Mouse (Mus musculus) cerebellum, postnatal 10 days (tissue): ENCODE data around the gene Thap3.
"Not testable (repeated sequence)": the region's sequence is repeated elsewhere in the genome, so short reads cannot be mapped to it uniquely, and the experiment has no call there.

Experiments used
- DNase-seq, 2 experiments: peaks; one replicate each; pipeline ENCODE4 v3.0.0; 2021; ENCODE audit warnings: mixed read lengths in 2 of 2

Gene Thap3

GRCm38 (mm10) chr4:151988342-151989109 lies at the start of gene Thap3:
Gene Thap3, minus strand, starts transcription at chr4:151988997.
- DNase-seq, result peak; percentile 91 to 92

DNA sequence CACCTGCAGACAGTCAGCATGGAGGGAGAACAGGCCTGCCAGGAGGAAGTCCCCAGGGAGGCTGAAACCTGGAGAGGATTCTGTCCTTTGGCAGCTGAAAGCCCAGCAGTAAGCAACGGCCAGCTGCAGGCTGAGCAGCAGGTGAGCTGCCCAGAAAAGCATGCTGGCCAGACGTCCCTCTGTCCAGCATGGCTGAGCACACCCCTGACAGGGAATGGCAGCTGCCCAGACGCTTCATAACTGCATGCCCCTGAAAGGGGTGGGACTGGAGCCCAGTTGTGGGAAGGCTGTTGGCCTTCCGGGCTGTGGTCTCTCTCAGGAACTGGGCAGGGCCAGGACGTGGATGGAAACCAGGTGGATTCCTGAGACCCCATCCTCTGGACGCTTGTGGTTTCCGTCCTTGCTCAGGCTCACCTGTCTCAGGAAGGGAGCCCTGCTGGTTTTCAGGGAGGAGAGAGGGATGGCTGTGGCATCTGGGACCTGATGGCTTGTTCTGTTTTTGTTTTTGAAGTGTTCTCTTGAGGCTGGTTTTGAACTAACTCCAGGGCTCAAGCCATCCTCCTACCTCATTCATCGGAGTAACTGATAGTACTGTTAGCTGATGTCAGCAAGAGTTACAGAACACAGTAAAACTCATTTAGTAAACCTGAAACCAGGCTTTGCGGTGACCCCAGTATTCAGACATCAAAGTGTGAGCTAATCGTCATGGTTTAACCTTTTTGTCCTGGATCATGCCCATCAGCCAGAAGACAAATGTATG lies 49.6 kb upstream of the Thap3 start, which contains the start of gene Tas1r1:
Gene Tas1r1, minus strand, starts transcription at position 344 of the 760 bp plus-strand sequence.
- peak; percentile 44 to 51 for DNase-seq

DNA sequence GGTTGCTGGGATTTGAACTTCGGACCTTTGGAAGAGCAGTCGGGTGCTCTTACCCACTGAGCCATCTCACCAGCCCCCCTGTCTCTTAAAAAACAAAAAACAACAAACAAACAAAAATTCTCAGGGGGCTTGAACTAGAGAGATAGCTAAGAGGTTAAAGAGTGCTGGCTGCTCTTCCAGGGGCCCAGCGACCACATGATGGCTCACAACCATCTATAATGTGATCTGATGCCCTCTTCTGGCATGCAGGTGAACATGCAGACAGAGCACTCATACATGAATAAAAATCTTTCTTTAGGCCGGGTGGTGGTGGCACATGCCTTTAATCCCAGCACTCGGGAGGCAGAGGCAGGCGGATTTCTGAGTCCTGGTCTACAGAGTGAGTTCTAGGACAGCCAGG lies 47.7 kb upstream of the Thap3 start:
- not testable (repeated sequence) for DNase-seq

GRCm38 (mm10) chr4:152032922-152033321 lies 44.1 kb upstream of the Thap3 start:
- DNase-seq, result no peak

DNA sequence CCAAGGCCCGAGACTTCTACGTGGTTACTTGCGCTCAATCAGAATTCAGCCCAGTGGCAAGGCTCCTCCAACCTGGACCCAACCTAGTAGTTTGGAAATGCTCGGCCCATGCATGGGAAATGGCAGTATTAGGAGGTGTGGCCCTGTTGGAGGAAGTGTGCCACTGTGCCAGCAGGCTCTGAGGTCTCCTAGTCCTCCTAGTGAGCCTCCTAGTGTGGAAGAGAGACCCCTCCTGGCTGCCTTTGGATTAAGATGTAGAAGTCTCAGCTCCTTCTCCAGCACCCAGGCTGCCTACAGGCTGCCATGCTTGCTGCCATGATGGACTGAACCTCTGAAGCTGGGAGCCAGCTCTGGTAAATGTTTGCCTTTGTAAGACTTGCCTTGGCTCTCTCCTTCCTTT lies 41.2 kb upstream of the Thap3 start:
- peak in 1 of 2 experiments; percentile 12 for DNase-seq

DNA sequence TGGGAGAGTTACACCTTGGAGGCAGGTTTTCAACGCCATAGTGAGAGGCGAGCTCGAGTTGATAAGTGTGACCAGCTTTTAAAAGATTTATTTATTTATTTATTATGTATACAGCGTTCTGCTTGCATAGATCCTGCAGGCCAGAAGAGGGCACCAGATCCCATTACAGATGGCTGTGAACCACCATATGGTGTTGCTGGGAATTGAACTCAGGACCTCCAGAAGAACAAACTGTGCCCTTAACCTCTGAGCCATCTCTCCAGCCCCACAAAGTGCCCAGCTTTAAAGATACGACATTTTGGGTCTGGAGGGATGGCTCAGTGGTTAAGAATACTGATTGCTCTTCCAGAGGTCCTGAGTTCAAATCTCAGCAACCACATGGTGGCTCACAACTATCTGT lies 40.3 kb upstream of the Thap3 start:
- DNase-seq, result peak; percentile 40 to 45

DNA sequence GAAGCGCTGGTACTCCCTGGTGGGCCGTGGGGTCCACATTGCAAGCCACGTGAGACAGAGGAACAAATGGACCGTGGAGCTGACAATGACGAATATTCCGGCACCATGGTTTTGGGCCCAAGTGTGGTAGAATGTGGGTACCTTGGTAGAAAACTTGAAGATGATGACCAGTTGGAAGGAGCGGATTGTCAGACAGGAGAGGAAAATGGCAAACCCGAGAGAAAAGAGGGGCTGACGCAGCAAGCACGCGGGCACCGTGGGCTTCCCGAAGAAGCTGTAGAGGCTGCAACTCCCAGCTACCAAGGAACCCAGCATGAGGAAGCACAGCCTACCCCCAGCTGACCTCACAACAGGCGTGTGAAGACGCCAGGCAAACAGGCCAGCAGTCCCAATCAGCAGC lies 39.7 kb upstream of the Thap3 start:
- no peak for DNase-seq

GRCm38 (mm10) chr4:152027524-152027923 lies 38.7 kb upstream of the Thap3 start, which contains the start of gene Zbtb48:
Gene Zbtb48, minus strand, starts transcription at chr4:152027671.
- DNase-seq, result peak; percentile 96 to 98

DNA sequence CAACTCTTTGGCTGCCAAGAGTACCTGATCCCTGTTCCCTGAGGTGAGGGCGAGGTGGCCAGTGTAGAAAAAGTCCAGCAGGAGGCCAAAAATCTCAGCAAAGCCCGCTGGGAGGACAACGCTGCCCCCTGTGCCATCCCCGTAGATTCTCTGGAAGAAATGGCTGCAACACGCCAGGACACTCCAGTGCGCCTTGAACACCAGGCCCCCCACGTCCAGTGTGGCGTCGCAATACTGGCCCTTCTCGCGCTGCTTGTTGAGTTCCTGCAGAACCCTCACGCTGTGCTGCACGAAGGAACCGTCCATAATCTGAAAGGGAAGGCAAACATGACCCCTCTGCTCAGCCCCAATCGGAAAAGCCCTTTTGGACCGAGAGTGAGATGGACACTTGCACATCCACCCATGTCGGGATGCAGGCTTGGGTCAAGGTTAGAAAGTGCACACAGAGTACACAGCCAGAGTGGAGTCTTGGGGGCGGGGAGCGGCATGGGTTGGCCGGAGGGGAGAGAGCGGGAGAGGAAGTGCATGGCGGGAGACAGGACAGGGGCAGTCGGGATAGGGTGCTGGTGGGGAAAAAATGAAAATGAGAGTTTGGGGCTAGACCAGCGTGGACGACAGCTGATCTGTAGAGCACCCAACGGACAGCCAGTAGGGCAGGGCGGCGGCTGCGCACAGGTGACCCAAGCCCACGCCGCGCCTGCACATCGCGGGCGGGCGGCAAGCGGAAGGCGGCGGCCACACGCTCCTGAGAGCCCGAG lies 38.1 kb upstream of the Thap3 start:
- DNase-seq, result no peak

DNA sequence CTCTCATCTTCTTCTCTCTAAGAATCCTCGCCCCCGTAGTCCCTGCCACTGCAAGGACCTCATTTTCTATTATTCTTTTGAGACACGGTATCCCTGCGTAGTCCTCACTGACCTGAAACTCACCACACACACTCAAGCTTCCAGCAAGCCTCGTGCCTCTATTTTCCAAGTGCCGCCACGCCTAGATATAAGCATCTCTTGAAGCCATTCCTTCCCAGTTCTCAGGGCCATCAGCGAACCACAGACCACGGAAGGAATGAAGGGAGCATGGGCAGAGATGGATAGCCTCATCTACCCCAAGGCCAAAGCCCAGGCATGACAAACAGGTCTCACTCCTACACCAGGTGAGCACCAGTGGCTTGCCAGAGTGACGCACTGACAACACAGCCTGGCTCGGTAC lies 35.7 kb upstream of the Thap3 start:
- no peak for DNase-seq

DNA sequence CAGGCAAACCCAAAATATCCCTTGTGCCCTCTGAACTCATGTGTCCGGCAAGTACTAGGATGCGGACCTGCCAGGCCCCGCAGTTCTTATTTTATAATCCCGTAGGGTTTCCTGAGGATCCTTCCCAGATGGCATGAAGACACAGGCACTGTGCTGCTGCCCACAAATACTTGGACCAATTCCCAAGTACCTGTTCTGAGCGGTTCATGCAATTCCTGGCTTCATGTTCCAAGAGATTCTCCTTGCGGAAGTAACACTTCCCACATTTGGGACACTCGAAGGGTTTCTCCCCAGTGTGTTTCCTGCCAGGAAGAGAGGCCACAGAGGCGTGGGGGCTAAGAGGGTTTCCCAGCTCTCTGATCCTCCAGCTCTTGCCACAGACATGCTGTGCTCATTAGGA lies 33.7 kb upstream of the Thap3 start:
- peak; percentile 39 to 60 for DNase-seq

DNA sequence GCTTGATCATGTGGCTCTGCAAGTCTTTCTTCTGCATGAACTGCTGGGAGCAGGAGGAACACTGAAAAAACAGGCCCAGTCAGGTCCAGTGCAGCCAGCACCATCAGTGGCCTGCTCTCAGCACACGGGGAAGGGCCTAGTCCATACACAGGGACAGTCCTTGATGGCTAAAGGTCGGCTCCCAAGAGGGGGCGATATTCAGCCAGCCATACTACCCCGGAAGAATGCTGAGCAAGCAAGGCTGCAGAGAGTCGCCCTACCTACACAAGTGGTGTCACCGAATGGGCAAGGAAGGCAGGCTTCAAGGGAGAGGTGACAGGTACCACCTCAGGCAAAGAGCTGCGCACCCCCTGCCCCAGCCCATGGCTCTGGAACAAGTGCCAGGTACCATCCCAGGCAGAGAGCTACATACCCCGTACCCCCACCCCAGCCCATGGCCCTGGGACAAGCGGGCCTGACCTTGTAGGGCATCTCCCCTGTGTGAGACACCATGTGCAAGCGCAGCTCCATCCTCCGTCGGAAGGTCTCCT lies 32.8 kb upstream of the Thap3 start:
- DNase-seq, result no peak

DNA sequence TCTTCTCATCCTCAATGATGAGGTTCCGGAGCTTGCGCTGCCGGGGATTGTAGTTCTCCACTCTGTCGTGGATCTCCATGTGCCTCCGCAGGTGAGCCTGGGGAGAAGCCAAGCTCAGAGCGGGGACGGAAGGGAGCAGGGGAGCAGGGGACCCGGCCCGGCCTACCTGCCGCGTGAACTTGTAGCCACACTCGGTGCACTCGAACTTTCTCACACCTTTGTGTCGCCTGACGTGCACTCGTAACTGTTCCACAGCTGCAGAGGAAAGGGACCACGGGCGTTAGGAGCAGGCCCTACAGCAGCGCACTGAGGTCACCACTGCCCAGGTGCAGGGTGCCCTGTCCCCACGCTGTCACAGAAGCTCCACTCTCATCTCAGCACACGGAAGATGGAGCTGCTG lies 31.2 kb upstream of the Thap3 start:
- no peak for DNase-seq

DNA sequence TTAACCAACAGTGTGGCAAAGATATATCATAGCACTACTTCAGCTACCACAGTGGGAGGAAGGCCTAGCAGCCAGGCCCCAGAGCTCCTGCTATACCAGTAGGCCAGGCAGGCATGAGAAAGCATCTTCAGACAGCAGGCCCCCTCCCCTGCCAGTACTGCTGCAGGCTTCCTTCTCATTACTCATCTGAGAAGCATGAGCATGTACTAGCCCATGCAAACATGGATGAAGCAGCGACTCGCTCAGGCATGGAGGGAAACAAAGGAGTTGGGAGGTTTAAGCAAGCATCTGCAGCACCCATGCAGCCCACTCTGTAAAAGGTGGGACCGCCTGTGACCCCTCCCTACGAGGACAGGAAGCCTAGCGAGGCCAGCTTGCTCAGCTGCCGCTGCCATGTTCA lies 30.3 kb upstream of the Thap3 start:
- no peak for DNase-seq

- no peak for DNase-seq
Measured at GRCm38 (mm10) chr4:152013036-152013813, 24.4 kb upstream of the Thap3 start.

DNA sequence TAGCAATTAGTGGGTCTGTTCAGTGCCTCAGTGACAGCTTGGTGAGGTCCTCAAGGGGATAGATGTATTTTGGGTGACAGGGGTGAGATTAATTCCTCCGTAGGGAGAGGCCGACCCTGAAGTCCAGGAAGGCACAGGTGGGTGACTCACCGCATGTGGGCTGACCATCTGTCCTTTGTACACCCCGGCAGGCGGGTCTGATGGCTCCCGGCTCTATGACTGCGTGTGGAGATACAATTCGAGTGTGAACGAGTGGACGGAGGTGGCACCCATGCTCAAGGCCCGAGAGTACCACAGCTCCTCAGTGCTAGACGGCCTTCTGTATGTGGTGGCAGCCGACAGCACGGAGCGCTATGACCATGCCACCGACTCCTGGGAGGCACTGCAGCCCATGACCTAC lies 23.3 kb upstream of the Thap3 start:
- no peak for DNase-seq

DNA sequence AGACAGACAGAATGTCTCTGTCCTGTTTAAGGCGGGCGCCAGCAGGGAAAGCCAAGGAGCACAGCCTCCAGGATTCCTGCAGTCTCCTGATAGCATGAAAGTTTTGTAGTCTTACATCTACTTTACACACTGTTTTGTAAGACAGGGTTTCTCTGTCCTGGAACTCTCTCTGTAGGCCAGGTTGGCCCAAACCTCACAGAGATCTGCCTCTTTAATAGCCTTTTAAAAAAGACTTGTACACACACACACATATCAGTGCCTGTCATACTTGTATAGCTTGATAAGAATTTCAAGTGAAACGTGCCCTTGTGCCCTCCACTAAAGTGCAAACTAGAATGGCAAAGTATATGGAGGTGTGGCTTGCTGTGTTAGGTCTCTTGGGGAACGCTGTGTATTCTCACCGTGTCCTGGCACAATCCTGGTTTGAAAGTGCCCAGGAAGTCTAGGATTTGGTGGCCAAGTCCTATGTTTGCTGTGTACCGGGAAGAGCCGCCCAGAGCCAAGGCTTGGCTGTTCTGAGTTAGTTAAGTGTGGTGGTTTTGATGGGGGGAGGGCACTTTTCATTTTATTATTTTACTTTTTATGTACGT lies 22.5 kb upstream of the Thap3 start:
- DNase-seq, result no peak

DNA sequence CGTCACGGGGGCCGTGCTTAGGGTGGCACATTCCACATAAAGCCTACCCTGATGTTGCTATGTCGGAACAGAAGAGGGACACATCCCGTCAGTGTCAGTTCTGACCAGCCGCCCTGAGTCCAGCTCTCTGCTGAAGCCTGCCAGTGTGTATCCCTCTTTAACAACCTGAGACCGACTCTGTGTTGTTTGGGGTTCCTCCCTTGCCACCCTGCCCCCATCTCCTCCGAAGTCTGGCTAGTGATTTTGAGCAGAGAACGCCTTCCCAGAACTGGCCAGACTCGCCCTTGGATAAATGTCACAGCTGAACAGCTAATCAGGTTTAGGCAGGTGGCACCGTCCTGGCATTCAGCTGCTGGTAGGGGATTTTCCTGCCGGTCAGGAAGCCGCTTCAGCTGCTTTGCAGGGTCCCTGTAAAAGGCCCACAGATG lies 21.9 kb upstream of the Thap3 start:
- peak; percentile 54 to 66 for DNase-seq

DNA sequence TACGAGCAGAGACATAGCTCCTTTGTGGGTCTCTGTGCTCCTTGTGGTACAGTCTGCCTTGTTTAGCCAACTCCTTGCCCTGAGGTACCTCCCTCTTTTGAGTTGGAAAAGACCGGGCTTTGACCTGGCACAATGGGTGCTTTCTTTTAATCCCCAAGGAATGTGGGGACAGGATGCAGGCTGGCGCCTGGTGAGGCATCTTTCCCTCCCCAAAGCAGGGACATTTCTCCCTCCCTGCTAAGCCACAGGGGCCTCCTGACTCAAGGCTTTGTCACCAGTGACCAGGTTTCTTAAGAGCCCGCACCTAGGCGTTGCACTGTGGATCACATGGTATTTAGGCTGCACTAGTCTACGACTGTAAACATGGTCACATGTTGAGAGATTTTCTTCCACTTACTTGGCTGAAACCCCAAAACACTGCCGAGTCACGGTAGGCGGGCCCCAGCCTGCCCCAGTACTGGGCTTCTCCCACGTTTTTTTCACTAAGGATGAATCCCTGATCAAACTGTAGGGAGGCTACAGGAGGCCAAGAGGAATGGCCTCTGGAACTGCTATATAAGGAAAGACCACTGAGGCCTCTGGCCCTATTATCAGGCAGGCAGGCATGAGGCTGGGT lies 21.4 kb upstream of the Thap3 start:
- DNase-seq, result no peak

DNA sequence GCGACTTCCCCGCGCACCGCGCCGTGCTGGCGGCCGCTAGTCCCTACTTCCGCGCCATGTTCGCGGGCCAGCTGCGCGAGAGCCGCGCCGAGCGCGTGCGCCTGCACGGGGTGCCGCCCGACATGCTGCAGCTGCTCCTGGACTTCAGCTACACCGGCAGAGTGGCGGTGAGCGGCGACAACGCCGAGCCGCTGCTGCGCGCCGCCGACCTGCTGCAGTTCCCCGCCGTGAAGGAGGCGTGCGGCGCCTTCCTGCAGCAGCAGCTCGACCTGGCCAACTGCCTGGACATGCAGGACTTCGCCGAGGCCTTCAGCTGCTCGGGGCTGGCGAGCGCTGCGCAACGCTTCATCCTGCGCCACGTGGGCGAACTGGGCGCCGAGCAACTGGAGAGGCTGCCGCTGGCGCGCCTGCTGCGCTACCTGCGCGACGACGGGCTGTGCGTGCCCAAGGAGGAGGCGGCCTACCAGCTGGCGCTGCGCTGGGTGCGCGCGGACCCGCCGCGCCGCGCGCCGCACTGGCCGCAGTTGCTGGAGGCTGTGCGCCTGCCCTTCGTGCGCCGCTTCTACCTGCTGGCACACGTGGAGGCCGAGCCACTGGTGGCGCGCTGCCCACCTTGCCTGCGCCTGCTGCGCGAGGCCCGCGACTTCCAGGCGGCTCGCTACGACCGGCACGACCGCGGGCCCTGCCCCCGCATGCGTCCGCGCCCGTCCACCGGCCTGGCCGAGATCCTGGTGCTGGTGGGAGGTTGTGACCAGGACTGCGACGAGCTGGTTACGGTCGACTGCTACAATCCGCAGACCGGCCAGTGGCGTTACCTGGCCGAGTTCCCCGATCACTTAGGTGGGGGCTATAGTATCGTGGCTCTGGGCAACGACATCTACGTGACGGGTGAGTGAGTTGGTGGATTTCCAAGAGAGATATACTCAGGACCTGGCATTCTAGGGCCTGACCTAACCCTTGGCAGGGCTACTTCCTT lies 20.6 kb upstream of the Thap3 start:
- DNase-seq, result peak; percentile 83 to 84
